Mouse (Mus musculus) lung, embryonic 15.5 days (tissue): Measurements from ENCODE around the gene Cdca8. TPM values are rescaled to one million over a fixed set of nuclear protein-coding genes. Genes with fewer than 3 reads are reported as not detected.
A peak's percentile ranks its signal among the peaks of the same experiment; 100 is the strongest.
"Not testable (repeated sequence)": the region's sequence is repeated elsewhere in the genome, so short reads cannot be mapped to it uniquely, and the experiment has no call there.

Source experiments
- ATAC-seq: fragments of 200-750 bp; cut with Nextera tagmentation; 2 replicates; pipeline ENCODE4 v1.8.0; 2017; ENCODE audit warnings: moderate number of reproducible peaks, borderline replicate concordance; ENCODE audit not compliant: low FRiP score, low TSS enrichment; ENCODE audit errors: extremely low read depth
- H3K27ac ChIP-seq: fragments of 300-500 bp; sonication (generic); 2 replicates; pipeline ENCODE4 v1.5.1; 2015; ENCODE audit warnings: moderate library complexity, mild to moderate bottlenecking, inconsistent platforms
- H3K27me3 ChIP-seq: fragments of 300-500 bp; sonication (generic); 2 replicates; pipeline ENCODE4 v1.6.1; 2015; ENCODE audit warnings: inconsistent platforms
- H3K36me3 ChIP-seq: fragments of 300-500 bp; sonication (generic); 2 replicates; pipeline ENCODE4 v1.6.1; 2015; ENCODE audit warnings: inconsistent platforms
- H3K4me1 ChIP-seq: fragments of 300-500 bp; sonication (generic); 2 replicates; pipeline ENCODE4 v1.6.1; 2015; ENCODE audit warnings: inconsistent platforms
- H3K4me2 ChIP-seq: fragments of 300-500 bp; sonication (generic); 2 replicates; pipeline ENCODE4 v1.6.1; 2015; ENCODE audit warnings: inconsistent platforms, mild to moderate bottlenecking, moderate library complexity
- H3K4me3 ChIP-seq: fragments of 300-500 bp; sonication (generic); 2 replicates; pipeline ENCODE4 v1.5.1; 2015; ENCODE audit warnings: mild to moderate bottlenecking, inconsistent platforms
- H3K9ac ChIP-seq: fragments of 300-500 bp; sonication (generic); 2 replicates; pipeline ENCODE4 v1.6.1; 2015; ENCODE audit warnings: inconsistent platforms
- H3K9me3 ChIP-seq: fragments of 300-500 bp; sonication (generic); 2 replicates; pipeline ENCODE4 v1.6.1; 2016; ENCODE audit warnings: inconsistent platforms
- WGBS: fragments of 180-500 bp; shearing (Covaris S2); methylation state at CpG from one replicate; pipeline ENCODE4 v1.1.7; 2015; 5-methylcytosine and 5-hydroxymethylcytosine counted together
- polyA plus RNA-seq: library from polyadenylated mRNA; unstranded; fragments of >200 nt; fragmentation: Nextera tagmentation; extraction: Ambion mirVana; gene quantifications from 2 replicates; pipeline ENCODE4 v1.2.1, GENCODE M21; 2015

Cdca8 gene
- polyA plus RNA-seq: 154 and 166 TPM in 2 replicates

- not testable (repeated sequence) for ATAC-seq, H3K27ac ChIP-seq, H3K4me2 ChIP-seq, H3K9me3 ChIP-seq, H3K9ac ChIP-seq, H3K27me3 ChIP-seq, H3K4me3 ChIP-seq
- peaks cover 18% of the 10 kb centered on the region for H3K4me1 ChIP-seq
- 93% methylated on average over 4 of the region's 4 CpGs for WGBS
- peaks cover 23% of the 10 kb centered on the region for H3K36me3 ChIP-seq
Measured at GRCm38 (mm10) chr4:124939211-124939610, at the start of gene Cdca8. Gene Cdca8 (minus strand): TSS chr4:124939311.

- Histone ChIP-seq H3K4me2 (no peak overlapping the region), H3K9ac (no peak overlapping the region), H3K4me3 (no peak overlapping the region), H3K36me3 (no peaks in the 10 kb centered on the region), H3K27me3 (peaks cover 79% of the 10 kb centered on the region), H3K9me3 (no peaks in the 10 kb centered on the region), H3K27ac (no peak overlapping the region), H3K4me1 (peaks cover 51% of the 10 kb centered on the region)
- ATAC-seq: no peak
- 13% methylated on average over 9 of the region's 9 CpGs for WGBS
Measured at GRCm38 (mm10) chr4:124988382-124988781, 49.3 kb upstream of the Cdca8 start.

- H3K9me3 ChIP-seq: no peaks in the 10 kb centered on the region
- H3K27ac ChIP-seq: no peak overlapping the region
- H3K27me3 ChIP-seq: peaks cover 84% of the 10 kb centered on the region
- ATAC-seq: no peak
- H3K4me1 ChIP-seq: peaks cover 51% of the 10 kb centered on the region
- 13% methylated on average over 10 of the region's 10 CpGs for WGBS
- H3K4me3 ChIP-seq: peak overlapping the region; percentile 13; the same call in 1 of the 2 replicates
- H3K36me3 ChIP-seq: no peaks in the 10 kb centered on the region
- no peak overlapping the region for H3K9ac ChIP-seq
- H3K4me2 ChIP-seq: peak overlapping the region; percentile 82
Measured at GRCm38 (mm10) chr4:124987711-124988097, 48.6 kb upstream of the Cdca8 start.

GRCm38 (mm10) chr4:124986739-124987710, 47.9 kb upstream of the Cdca8 start:
- H3K4me2 ChIP-seq: peak overlapping the region; percentile 82
- 2% methylated on average over 51 of the region's 51 CpGs for WGBS
- no peaks in the 10 kb centered on the region for H3K9me3 ChIP-seq
- 0 out of 2 replicates have a peak, but pooled peaks have one; percentile 1 for ATAC-seq
- H3K27ac ChIP-seq: no peak overlapping the region
- peak overlapping the region; percentile 38 for H3K9ac ChIP-seq
- peaks cover 84% of the 10 kb centered on the region for H3K27me3 ChIP-seq
- H3K4me1 ChIP-seq: peaks cover 51% of the 10 kb centered on the region
- H3K4me3 ChIP-seq: peak overlapping the region; percentile 49
- no peaks in the 10 kb centered on the region for H3K36me3 ChIP-seq

GRCm38 (mm10) chr4:124985671-124986602, 46.8 kb upstream of the Cdca8 start, which contains the start of gene Rspo1:
Gene Rspo1 (plus strand): TSS chr4:124986430.
- Histone ChIP-seq H3K27me3 (peaks cover 79% of the 10 kb centered on the region), H3K36me3 (no peaks in the 10 kb centered on the region), H3K27ac (no peak within 1 kb of the TSS), H3K4me2 (peak within 1 kb of the TSS; percentile 82), H3K4me1 (peaks cover 51% of the 10 kb centered on the region), H3K9ac (peak within 1 kb of the TSS; percentile 38), H3K9me3 (no peaks in the 10 kb centered on the region), H3K4me3 (peak within 1 kb of the TSS; percentile 49)
- 1% methylated on average over 60 of the region's 62 CpGs for WGBS
- ATAC-seq: peak; percentile 36

GRCm38 (mm10) chr4:124984871-124985670, 46.0 kb upstream of the Cdca8 start:
- H3K9ac ChIP-seq: no peak overlapping the region
- peak; percentile 12; the same call in 1 of the 2 replicates for ATAC-seq
- no peak overlapping the region for H3K27ac ChIP-seq
- H3K9me3 ChIP-seq: no peaks in the 10 kb centered on the region
- peaks cover 48% of the 10 kb centered on the region for H3K4me1 ChIP-seq
- H3K4me2 ChIP-seq: peak overlapping the region; percentile 82
- no peaks in the 10 kb centered on the region for H3K36me3 ChIP-seq
- peaks cover 70% of the 10 kb centered on the region for H3K27me3 ChIP-seq
- WGBS: 4% methylated on average over 18 of the region's 18 CpGs
- H3K4me3 ChIP-seq: peak overlapping the region; percentile 6; the same call in 1 of the 2 replicates

- no peak overlapping the region for H3K9ac ChIP-seq
- WGBS: 18% methylated on average over 9 of the region's 9 CpGs
- H3K27ac ChIP-seq: no peak overlapping the region
- H3K4me2 ChIP-seq: no peak overlapping the region
- no peak for ATAC-seq
- no peak overlapping the region for H3K4me3 ChIP-seq
- H3K4me1 ChIP-seq: peaks cover 37% of the 10 kb centered on the region
- peaks cover 63% of the 10 kb centered on the region for H3K27me3 ChIP-seq
- no peaks in the 10 kb centered on the region for H3K9me3 ChIP-seq
- no peaks in the 10 kb centered on the region for H3K36me3 ChIP-seq
Measured at GRCm38 (mm10) chr4:124983893-124984526, 44.9 kb upstream of the Cdca8 start.

GRCm38 (mm10) chr4:124978201-124978600, 39.1 kb upstream of the Cdca8 start:
- Histone ChIP-seq H3K4me1 (no peaks in the 10 kb centered on the region), H3K27ac (no peak overlapping the region), H3K36me3 (no peaks in the 10 kb centered on the region), H3K9me3 (no peaks in the 10 kb centered on the region), H3K9ac (no peak overlapping the region), H3K27me3 (peaks cover 7% of the 10 kb centered on the region; the same call in 1 of the 2 replicates), H3K4me2 (no peak overlapping the region), H3K4me3 (no peak overlapping the region)
- 29% methylated on average over 5 of the region's 5 CpGs for WGBS
- no peak for ATAC-seq

GRCm38 (mm10) chr4:124973296-124973695, 34.2 kb upstream of the Cdca8 start:
- Histone ChIP-seq H3K36me3 (no peaks in the 10 kb centered on the region), H3K4me2 (no peak overlapping the region), H3K27ac (no peak overlapping the region), H3K4me3 (no peak overlapping the region), H3K27me3 (peaks cover 4% of the 10 kb centered on the region; the same call in 1 of the 2 replicates), H3K9ac (no peak overlapping the region), H3K4me1 (no peaks in the 10 kb centered on the region), H3K9me3 (no peaks in the 10 kb centered on the region)
- no peak for ATAC-seq
- WGBS: 74% methylated on average over 2 of the region's 2 CpGs

GRCm38 (mm10) chr4:124972316-124972715, 33.2 kb upstream of the Cdca8 start:
- no peaks in the 10 kb centered on the region for H3K36me3 ChIP-seq
- 30% methylated on average over 9 of the region's 9 CpGs for WGBS
- no peak overlapping the region for H3K9ac ChIP-seq
- peaks cover 4% of the 10 kb centered on the region; the same call in 1 of the 2 replicates for H3K27me3 ChIP-seq
- H3K27ac ChIP-seq: no peak overlapping the region
- H3K9me3 ChIP-seq: no peaks in the 10 kb centered on the region
- H3K4me2 ChIP-seq: no peak overlapping the region
- no peaks in the 10 kb centered on the region for H3K4me1 ChIP-seq
- no peak for ATAC-seq
- no peak overlapping the region for H3K4me3 ChIP-seq
